Mouse (Mus musculus): Measurements from ENCODE around the gene Gm48552. TPM values are rescaled to one million over a fixed set of nuclear protein-coding genes. Genes with fewer than 3 reads are reported as not detected.

Gm48552 gene
- polyA plus RNA-seq, 1 experiment from 2014 or later: 1.3 TPM

- Histone ChIP-seq H3K36me3 (ENCODE audit: control insufficient read depth, insufficient read depth, low read length) (0 out of 2 replicates have a peak, but pooled peaks cover 2% of the 10 kb centered on the region), H3K27me3 (ENCODE audit: control insufficient read depth, insufficient read depth, low read length) (peaks cover 9% of the 10 kb centered on the region; the same call in 1 of the 2 replicates), H3K9me3 (replicated peaks; ENCODE audit: control insufficient read depth, low read length) (no peaks in the 10 kb centered on the region), H3K4me3 (replicated peaks; ENCODE audit: low read length) (peak overlapping the region; percentile 80), H3K27ac (ENCODE audit: low read length) (peak overlapping the region; percentile 42; the same call in 1 of the 2 replicates), H3K4me2 (ENCODE audit: low read depth, low read length) (peak overlapping the region; percentile 99), H3K4me1 (ENCODE audit: control insufficient read depth, insufficient read depth, low read length) (peaks cover 48% of the 10 kb centered on the region), H3K9ac (ENCODE audit: low read length) (peak overlapping the region; percentile 90)
- no peak for ATAC-seq (ENCODE audit: insufficient read depth, low FRiP score)
- 56% methylated on average over 1 of the region's 1 CpGs for WGBS
These were observed 30.0 kb upstream of the Gm48552 start for GRCm38 (mm10) chr10:81358841-81359240.

- no peak overlapping the region; the same call in 1 of the 2 replicates for H3K27ac ChIP-seq (ENCODE audit: low read length)
- 54% methylated on average over 8 of the region's 8 CpGs for WGBS
- H3K9ac ChIP-seq (ENCODE audit: low read length): no peak overlapping the region
- 0 out of 2 replicates have a peak overlapping the region, but pooled peaks have one; percentile 8 for H3K4me2 ChIP-seq (ENCODE audit: low read depth, low read length)
- 0 out of 2 replicates have a peak, but pooled peaks cover 2% of the 10 kb centered on the region for H3K36me3 ChIP-seq (ENCODE audit: control insufficient read depth, insufficient read depth, low read length)
- ATAC-seq (ENCODE audit: insufficient read depth, low FRiP score): no peak
- no peaks in the 10 kb centered on the region for H3K9me3 ChIP-seq (replicated peaks; ENCODE audit: control insufficient read depth, low read length)
- no peak overlapping the region for H3K4me3 ChIP-seq (replicated peaks; ENCODE audit: low read length)
- peaks cover 10% of the 10 kb centered on the region; the same call in 1 of the 2 replicates for H3K27me3 ChIP-seq (ENCODE audit: control insufficient read depth, insufficient read depth, low read length)
- peaks cover 65% of the 10 kb centered on the region for H3K4me1 ChIP-seq (ENCODE audit: control insufficient read depth, insufficient read depth, low read length)
These were observed 28.1 kb upstream of the Gm48552 start for GRCm38 (mm10) chr10:81360721-81361120.

GRCm38 (mm10) chr10:81362336-81362949 lies 26.4 kb upstream of the Gm48552 start:
- peak; percentile 10; the same call in 1 of the 2 replicates for ATAC-seq (ENCODE audit: insufficient read depth, low FRiP score)
- H3K27me3 ChIP-seq (ENCODE audit: control insufficient read depth, insufficient read depth, low read length): peaks cover 10% of the 10 kb centered on the region; the same call in 1 of the 2 replicates
- H3K4me1 ChIP-seq (ENCODE audit: control insufficient read depth, insufficient read depth, low read length): peaks cover 63% of the 10 kb centered on the region
- H3K9me3 ChIP-seq (replicated peaks; ENCODE audit: control insufficient read depth, low read length): no peaks in the 10 kb centered on the region
- WGBS: 57% methylated on average over 12 of the region's 12 CpGs
- H3K4me2 ChIP-seq (ENCODE audit: low read depth, low read length): peak overlapping the region; percentile 61
- peaks cover 9% of the 10 kb centered on the region for H3K36me3 ChIP-seq (ENCODE audit: control insufficient read depth, insufficient read depth, low read length)
- H3K27ac ChIP-seq (ENCODE audit: low read length): peak overlapping the region; percentile 67
- H3K9ac ChIP-seq (ENCODE audit: low read length): 0 out of 2 replicates have a peak overlapping the region, but pooled peaks have one; percentile 22
- H3K4me3 ChIP-seq (replicated peaks; ENCODE audit: low read length): no peak overlapping the region

- H3K9ac ChIP-seq (ENCODE audit: low read length): peak overlapping the region; percentile 65
- ATAC-seq (ENCODE audit: insufficient read depth, low FRiP score): no peak
- H3K4me2 ChIP-seq (ENCODE audit: low read depth, low read length): peak overlapping the region; percentile 61
- peaks cover 10% of the 10 kb centered on the region; the same call in 1 of the 2 replicates for H3K27me3 ChIP-seq (ENCODE audit: control insufficient read depth, insufficient read depth, low read length)
- peaks cover 21% of the 10 kb centered on the region for H3K36me3 ChIP-seq (ENCODE audit: control insufficient read depth, insufficient read depth, low read length)
- peaks cover 54% of the 10 kb centered on the region for H3K4me1 ChIP-seq (ENCODE audit: control insufficient read depth, insufficient read depth, low read length)
- peak overlapping the region; percentile 67 for H3K27ac ChIP-seq (ENCODE audit: low read length)
- WGBS: 14% methylated on average over 54 of the region's 54 CpGs
- no peaks in the 10 kb centered on the region for H3K9me3 ChIP-seq (replicated peaks; ENCODE audit: control insufficient read depth, low read length)
- H3K4me3 ChIP-seq (replicated peaks; ENCODE audit: low read length): peak overlapping the region; percentile 37
These were observed 25.1 kb upstream of the Gm48552 start for GRCm38 (mm10) chr10:81363436-81364346.

- 15% methylated on average over 28 of the region's 28 CpGs for WGBS
- Histone ChIP-seq H3K27ac (ENCODE audit: low read length) (0 out of 2 replicates have a peak overlapping the region, but pooled peaks have one; percentile 31), H3K4me3 (replicated peaks; ENCODE audit: low read length) (peak overlapping the region; percentile 37), H3K27me3 (ENCODE audit: control insufficient read depth, insufficient read depth, low read length) (peaks cover 10% of the 10 kb centered on the region; the same call in 1 of the 2 replicates), H3K9me3 (replicated peaks; ENCODE audit: control insufficient read depth, low read length) (no peaks in the 10 kb centered on the region), H3K36me3 (ENCODE audit: control insufficient read depth, insufficient read depth, low read length) (peaks cover 27% of the 10 kb centered on the region), H3K4me1 (ENCODE audit: control insufficient read depth, insufficient read depth, low read length) (peaks cover 52% of the 10 kb centered on the region), H3K4me2 (ENCODE audit: low read depth, low read length) (peak overlapping the region; percentile 61), H3K9ac (ENCODE audit: low read length) (peak overlapping the region; percentile 65)
- ATAC-seq (ENCODE audit: insufficient read depth, low FRiP score): peak; percentile 4; the same call in 1 of the 2 replicates
These were observed 24.1 kb upstream of the Gm48552 start for GRCm38 (mm10) chr10:81364666-81365065.

- Histone ChIP-seq H3K4me2 (ENCODE audit: low read depth, low read length) (no peak overlapping the region), H3K9me3 (replicated peaks; ENCODE audit: control insufficient read depth, low read length) (no peaks in the 10 kb centered on the region), H3K9ac (ENCODE audit: low read length) (no peak overlapping the region), H3K4me1 (ENCODE audit: control insufficient read depth, insufficient read depth, low read length) (peaks cover 52% of the 10 kb centered on the region), H3K27me3 (ENCODE audit: control insufficient read depth, insufficient read depth, low read length) (peaks cover 10% of the 10 kb centered on the region; the same call in 1 of the 2 replicates), H3K36me3 (ENCODE audit: control insufficient read depth, insufficient read depth, low read length) (peaks cover 27% of the 10 kb centered on the region), H3K4me3 (replicated peaks; ENCODE audit: low read length) (no peak overlapping the region), H3K27ac (ENCODE audit: low read length) (peak overlapping the region; percentile 31; the same call in 1 of the 2 replicates)
- no peak for ATAC-seq (ENCODE audit: insufficient read depth, low FRiP score)
- WGBS: 43% methylated on average over 4 of the region's 4 CpGs
These were observed 23.7 kb upstream of the Gm48552 start for GRCm38 (mm10) chr10:81365073-81365472.

GRCm38 (mm10) chr10:81365672-81366476 lies 22.9 kb upstream of the Gm48552 start, which contains the start of gene 4930404N11Rik:
Gene 4930404N11Rik (minus strand): TSS chr10:81365816.
- peak; percentile 15; the same call in 1 of the 2 replicates for ATAC-seq (ENCODE audit: insufficient read depth, low FRiP score)
- Histone ChIP-seq H3K9me3 (replicated peaks; ENCODE audit: control insufficient read depth, low read length) (no peaks in the 10 kb centered on the region), H3K27me3 (ENCODE audit: control insufficient read depth, insufficient read depth, low read length) (peaks cover 10% of the 10 kb centered on the region; the same call in 1 of the 2 replicates), H3K4me1 (ENCODE audit: control insufficient read depth, insufficient read depth, low read length) (peaks cover 48% of the 10 kb centered on the region), H3K4me3 (replicated peaks; ENCODE audit: low read length) (peak within 1 kb of the TSS; percentile 37), H3K36me3 (ENCODE audit: control insufficient read depth, insufficient read depth, low read length) (peaks cover 35% of the 10 kb centered on the region), H3K4me2 (ENCODE audit: low read depth, low read length) (peak within 1 kb of the TSS; percentile 61), H3K27ac (ENCODE audit: low read length) (peak within 1 kb of the TSS; percentile 31), H3K9ac (ENCODE audit: low read length) (peak within 1 kb of the TSS; percentile 65)
- 32% methylated on average over 12 of the region's 12 CpGs for WGBS

- H3K4me1 ChIP-seq (ENCODE audit: control insufficient read depth, insufficient read depth, low read length): peaks cover 41% of the 10 kb centered on the region
- H3K27me3 ChIP-seq (ENCODE audit: control insufficient read depth, insufficient read depth, low read length): peaks cover 10% of the 10 kb centered on the region; the same call in 1 of the 2 replicates
- peaks cover 40% of the 10 kb centered on the region for H3K36me3 ChIP-seq (ENCODE audit: control insufficient read depth, insufficient read depth, low read length)
- peak overlapping the region; percentile 31 for H3K27ac ChIP-seq (ENCODE audit: low read length)
- 73% methylated on average over 6 of the region's 6 CpGs for WGBS
- no peak for ATAC-seq (ENCODE audit: insufficient read depth, low FRiP score)
- no peak overlapping the region for H3K9ac ChIP-seq (ENCODE audit: low read length)
- H3K4me3 ChIP-seq (replicated peaks; ENCODE audit: low read length): no peak overlapping the region
- no peak overlapping the region for H3K4me2 ChIP-seq (ENCODE audit: low read depth, low read length)
- no peaks in the 10 kb centered on the region for H3K9me3 ChIP-seq (replicated peaks; ENCODE audit: control insufficient read depth, low read length)
These were observed 22.2 kb upstream of the Gm48552 start for GRCm38 (mm10) chr10:81366477-81367206.

Measured in stomach, embryonic 16.5 days (tissue).